Mouse (Mus musculus) ES-E14 (cell line): Measurements from ENCODE around the gene Wipf2. TPM values are rescaled to one million over a fixed set of nuclear protein-coding genes. Genes with fewer than 3 reads are reported as not detected.

ENCODE experiments used
- DNase-seq: peaks from one replicate; pipeline ENCODE4 v3.0.0-alpha.2; 2013; ENCODE audit warnings: low read depth, low spot score
- H3K27ac ChIP-seq: 2 replicates; pipeline ENCODE4 v1.5.1; 2012; ENCODE audit warnings: low read depth, mild to moderate bottlenecking, low read length, moderate library complexity, mixed read lengths; ENCODE audit not compliant: poor library complexity, insufficient read depth, severe bottlenecking
- H3K36me3 ChIP-seq: 2 replicates; pipeline ENCODE4 v1.6.1; 2012; ENCODE audit warnings: mild to moderate bottlenecking, low read length, moderate library complexity, mixed read lengths; ENCODE audit not compliant: control insufficient read depth, poor library complexity, insufficient read depth, severe bottlenecking
- H3K4me1 ChIP-seq, 2 experiments: fragments of 150-350 bp in 1 of 2; sonication (generic) in 1 of 2; 2 replicates each; pipeline ENCODE4 v1.6.1; 2012; ENCODE audit warnings: low read length in 2 of 2, mild to moderate bottlenecking in 1 of 2, mixed read lengths in 1 of 2; ENCODE audit not compliant: control insufficient read depth in 2 of 2, insufficient read depth in 2 of 2, poor library complexity in 1 of 2
- H3K4me3 ChIP-seq, 2 experiments: fragments of 150-350 bp in 1 of 2; sonication (generic) in 1 of 2; 2 replicates each; pipeline ENCODE4 v1.5.1; 2012; ENCODE audit warnings: low read length in 2 of 2, low read depth in 1 of 2, mild to moderate bottlenecking in 1 of 2, mixed read lengths in 1 of 2; ENCODE audit not compliant: insufficient read depth in 1 of 2, poor library complexity in 1 of 2, severe bottlenecking in 1 of 2
- H3K9ac ChIP-seq: 2 replicates; pipeline ENCODE4 v1.6.1; 2012; ENCODE audit warnings: low read depth, mild to moderate bottlenecking, low read length, mixed read lengths; ENCODE audit not compliant: poor library complexity, insufficient read depth, severe bottlenecking
- H3K9me3 ChIP-seq: fragments of 150-350 bp; sonication (generic); 2 replicates; pipeline ENCODE4 v1.6.1; 2012; ENCODE audit warnings: low read depth, mild to moderate bottlenecking, low read length; ENCODE audit not compliant: control insufficient read depth, insufficient read depth
- CHD2 ChIP-seq: IDR thresholded peaks from 2 replicates; pipeline ENCODE4 v1.6.1; 2014; ENCODE audit warnings: mild to moderate bottlenecking, low read depth, low read length, inconsistent platforms
- HCFC1 ChIP-seq: IDR thresholded peaks from 2 replicates; pipeline ENCODE4 v1.6.1; 2012; ENCODE audit warnings: low read length, inconsistent platforms, borderline replicate concordance; ENCODE audit not compliant: insufficient read depth
- MAFK ChIP-seq: IDR thresholded peaks from 2 replicates; pipeline ENCODE4 v1.6.1; 2014; ENCODE audit warnings: mild to moderate bottlenecking, low read depth, low read length, inconsistent platforms; ENCODE audit not compliant: insufficient read depth
- ZC3H11A ChIP-seq: IDR thresholded peaks from 2 replicates; pipeline ENCODE4 v1.6.1; 2012; ENCODE audit warnings: low read depth, mild to moderate bottlenecking, inconsistent platforms, low read length, borderline replicate concordance
- ZNF384 ChIP-seq: IDR thresholded peaks from 2 replicates; pipeline ENCODE4 v1.6.1; 2012; ENCODE audit warnings: low read depth, low read length, inconsistent platforms
- in situ Hi-C, 2 experiments: fragments of 600-800 bp; cut with MboI; formaldehyde crosslinking; loops; one replicate each; pipeline ENCODE4 v1.15.1; 2025; ENCODE audit warnings: low sequenced_read_pairs in 2 of 2, inconsistent platforms in 1 of 2; ENCODE audit not compliant: unreplicated experiment in 2 of 2
- total RNA-seq: library from RNA; depleted of rRNA; stranded (reverse); fragments of 300-350 nt; gene quantifications from 2 replicates; pipeline ENCODE4 v1.2.3, GENCODE M21; 2012

Gene Wipf2
- total RNA-seq, 1 experiment = 5.8 TPM

GRCm38 (mm10) chr11:98943741-98944461, 80.5 kb downstream of the Wipf2 start:
- TF ChIP-seq HCFC1 = no peak
- TF ChIP-seq ZNF384 = no peak
- TF ChIP-seq MAFK = no peak
- no peak for TF ChIP-seq ZC3H11A
- no peak for TF ChIP-seq CHD2
- no peak for DNase-seq
- H3K9me3 ChIP-seq = no peaks in the 10 kb centered on the region
- peaks cover 6 to 40% of the 10 kb centered on the region in 2 experiments; a peak in 3 of 4 replicates for H3K4me1 ChIP-seq
- H3K4me3 ChIP-seq = no peak overlapping the region
- in situ Hi-C loops = no loop called here
- no peaks in the 10 kb centered on the region for H3K36me3 ChIP-seq
- no peak overlapping the region for H3K27ac ChIP-seq
- H3K9ac ChIP-seq = no peak overlapping the region

GRCm38 (mm10) chr11:98944897-98945604, 81.6 kb downstream of the Wipf2 start:
- Histone ChIP-seq H3K9ac (no peak overlapping the region), H3K4me3 (no peak overlapping the region), H3K36me3 (no peaks in the 10 kb centered on the region), H3K9me3 (no peaks in the 10 kb centered on the region), H3K4me1 (peaks cover 5 to 35% of the 10 kb centered on the region in 2 experiments; a peak in 2 of 4 replicates), H3K27ac (no peak overlapping the region)
- TF ChIP-seq CHD2 (no peak), MAFK (no peak), ZNF384 (0 out of 2 replicates have a peak, but pooled peaks have one; percentile 29)
- in situ Hi-C loops = no loop called here
- DNase-seq = no peak

- H3K4me1 ChIP-seq = peaks cover 5 to 32% of the 10 kb centered on the region in 2 experiments; a peak in 2 of 4 replicates
- TF ChIP-seq MAFK (no peak), CHD2 (no peak), ZNF384 (no peak), ZC3H11A (no peak), HCFC1 (no peak)
- H3K9me3 ChIP-seq = no peaks in the 10 kb centered on the region
- H3K9ac ChIP-seq = no peak overlapping the region
- DNase-seq = no peak
- H3K36me3 ChIP-seq = peaks cover 5% of the 10 kb centered on the region; the same call in 1 of the 2 replicates
- no peak overlapping the region for H3K27ac ChIP-seq
- in situ Hi-C loops = no loop called here
- no peak overlapping the region for H3K4me3 ChIP-seq
Measured at GRCm38 (mm10) chr11:98945605-98945977, 82.2 kb downstream of the Wipf2 start.

- H3K4me1 ChIP-seq = peaks cover 4 to 30% of the 10 kb centered on the region in 2 experiments; a peak in 2 of 4 replicates
Measured at GRCm38 (mm10) chr11:98947969-98948569, 84.6 kb downstream of the Wipf2 start.

More at GRCm38 (mm10) chr11:98947969-98948569, 84.6 kb downstream of the Wipf2 start:
- H3K4me3 ChIP-seq = no peak overlapping the region
- no peak for DNase-seq
- TF ChIP-seq HCFC1 (no peak), CHD2 (no peak), ZC3H11A (no peak), MAFK (no peak), ZNF384 (no peak)
- H3K27ac ChIP-seq = no peak overlapping the region
- no peaks in the 10 kb centered on the region for H3K9me3 ChIP-seq
- no peak overlapping the region for H3K9ac ChIP-seq
- in situ Hi-C loops = no loop called here
- H3K36me3 ChIP-seq = peaks cover 5% of the 10 kb centered on the region; the same call in 1 of the 2 replicates
